Mouse (Mus musculus) frontal cortex, postnatal 14 days (tissue): Measurements from ENCODE around the gene Lmbr1.
A peak's percentile ranks its signal among the peaks of the same experiment; 100 is the strongest.
"Not testable (repeated sequence)": the region's sequence is repeated elsewhere in the genome, so short reads cannot be mapped to it uniquely, and the experiment has no call there.

Experiments
- DNase-seq, 2 experiments: peaks; one replicate each; pipeline ENCODE4 v3.0.0; 2022; ENCODE audit warnings: low spot score in 2 of 2

Gene Lmbr1

GRCm38 (mm10) chr5:29378298-29379036 is at the start of gene Lmbr1:
Gene Lmbr1 (minus strand): TSS chr5:29378390.
- peak; percentile 85 to 92 for DNase-seq

DNA sequence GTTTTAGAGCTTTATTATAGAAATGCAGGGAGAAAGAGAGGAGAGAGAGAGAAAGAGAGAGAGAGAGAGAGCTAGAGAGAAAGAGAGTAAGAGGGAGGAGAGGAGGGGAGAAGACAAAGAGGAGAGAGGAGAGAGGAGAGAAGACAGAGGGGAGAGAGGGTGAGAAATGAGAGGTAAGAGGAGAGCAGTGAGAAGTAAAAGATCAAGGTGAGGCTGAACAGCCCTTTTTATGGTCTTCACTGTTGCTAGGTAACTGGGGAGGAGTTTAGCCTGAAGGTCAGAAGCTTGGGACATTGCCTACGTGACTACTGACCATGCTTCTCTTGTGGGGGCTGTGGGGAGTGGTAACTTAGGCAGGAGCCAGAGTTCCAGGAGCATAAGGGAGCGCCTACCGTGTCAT is 45.1 kb upstream of the Lmbr1 start:
- DNase-seq = not testable (repeated sequence)

DNA sequence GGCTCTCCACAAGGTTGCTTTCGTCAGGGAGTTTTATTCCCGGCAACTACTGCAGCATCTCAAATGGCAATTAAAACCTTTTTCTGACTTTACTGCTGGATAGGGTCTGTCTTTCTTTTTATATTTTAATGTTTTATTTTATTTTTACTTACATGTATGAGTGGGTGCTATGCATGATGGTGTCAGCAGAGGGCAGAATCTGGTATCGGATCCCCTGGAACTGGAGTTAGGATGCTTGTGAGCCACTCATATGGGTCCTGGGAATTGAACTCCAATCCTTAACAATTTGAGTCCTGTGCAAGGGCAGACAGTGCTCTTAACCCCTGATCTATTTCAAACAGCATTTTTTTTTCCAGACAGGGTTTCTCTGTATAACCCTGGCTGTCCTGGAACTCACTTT is 34.9 kb upstream of the Lmbr1 start:
- DNase-seq = no peak

DNA sequence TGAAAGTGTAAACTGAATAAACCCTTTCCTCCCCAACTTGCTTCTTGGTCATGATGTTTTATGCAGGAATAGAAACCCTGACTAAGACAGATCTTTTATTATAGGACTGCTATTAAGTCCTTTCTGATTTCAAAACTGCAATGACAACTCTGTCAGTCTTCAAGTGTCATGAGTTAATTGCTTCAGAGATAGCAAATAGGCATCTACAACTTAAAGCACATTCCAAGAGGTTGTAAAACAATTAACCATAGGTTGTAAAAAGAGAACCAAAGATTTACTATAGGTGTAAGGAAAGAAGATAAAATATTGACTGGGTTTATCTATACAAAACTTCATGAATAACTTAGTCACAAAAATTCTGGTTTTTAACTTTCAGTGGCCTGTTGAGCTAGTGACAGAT is 32.7 kb upstream of the Lmbr1 start:
- no peak for DNase-seq

- no peak for DNase-seq
Measured at GRCm38 (mm10) chr5:29398427-29398826, 20.2 kb upstream of the Lmbr1 start.

DNA sequence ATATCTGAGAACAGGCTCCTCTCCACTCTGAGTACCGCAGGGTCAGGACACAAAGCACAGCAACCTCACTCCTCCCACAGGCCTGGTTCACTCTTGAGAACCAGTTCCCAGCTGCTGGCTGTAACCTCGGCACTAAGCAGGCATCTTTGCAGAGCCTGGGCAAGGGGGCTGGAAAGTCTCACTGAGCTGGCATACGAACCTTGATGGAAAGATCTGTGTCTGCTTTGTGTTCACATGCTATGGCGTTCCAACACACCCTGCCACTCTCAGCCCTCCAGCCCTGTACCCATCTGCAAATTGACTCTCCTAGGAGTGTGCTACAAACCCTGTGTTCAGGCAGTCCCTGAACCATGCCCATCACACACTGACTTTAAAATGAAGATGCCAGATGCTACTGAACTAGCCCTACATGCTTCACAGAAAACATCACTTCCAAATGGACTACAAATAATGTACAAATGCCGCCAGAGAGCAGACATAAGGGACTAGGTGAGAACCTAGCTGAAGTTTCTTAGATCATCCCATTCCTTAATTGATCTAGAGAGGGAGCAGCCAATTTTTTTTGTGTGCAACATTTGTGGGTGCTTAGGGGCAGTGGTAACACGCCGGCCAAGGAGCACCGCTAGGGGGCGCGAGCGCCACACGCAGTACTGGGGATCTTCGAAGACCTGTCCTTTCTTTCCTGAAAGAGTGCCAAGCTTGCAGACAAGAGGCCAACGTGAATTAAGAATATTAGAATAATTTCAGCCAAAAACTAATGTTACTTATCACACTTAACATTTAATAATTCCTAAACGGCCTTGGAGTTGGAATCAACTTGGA is 11.0 kb upstream of the Lmbr1 start:
- DNase-seq = peak; percentile 18 to 64

DNA sequence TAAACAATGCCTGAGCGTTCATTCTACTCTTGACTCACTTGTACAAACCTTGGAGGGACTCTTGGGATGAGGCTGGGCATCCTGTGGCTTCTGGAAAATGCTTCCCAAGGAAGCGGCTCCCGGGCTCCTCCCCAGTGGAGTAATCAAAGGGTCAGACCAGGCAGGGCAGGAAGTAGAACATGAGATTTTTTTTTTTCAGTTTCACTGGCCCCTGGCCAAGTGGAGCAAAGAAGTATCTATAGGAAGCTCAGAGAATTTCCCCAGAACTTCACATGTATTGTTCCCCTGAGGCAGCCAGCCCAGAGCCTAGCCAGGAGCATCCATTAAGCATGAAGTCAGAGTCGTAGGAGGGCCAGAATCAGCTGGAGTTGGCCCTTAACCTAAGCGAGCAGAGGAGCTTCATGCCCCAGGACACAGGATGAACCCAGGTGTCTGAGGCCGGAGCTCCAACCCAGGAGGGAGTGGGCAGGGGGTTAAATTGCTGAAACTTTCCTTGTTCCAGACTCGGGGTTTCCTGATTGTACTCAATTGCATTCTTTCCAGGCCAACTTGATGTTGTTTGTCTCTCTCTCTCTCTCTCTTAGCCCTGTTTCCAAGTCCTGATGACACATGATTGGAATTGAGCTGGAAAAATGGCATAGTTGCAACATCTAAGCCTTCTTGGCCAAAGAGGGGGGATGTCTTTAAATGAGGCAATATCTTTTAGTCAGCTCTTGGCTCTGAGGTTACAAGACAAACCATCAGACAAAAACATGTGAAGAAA is 10.2 kb upstream of the Lmbr1 start:
- no peak for DNase-seq

DNA sequence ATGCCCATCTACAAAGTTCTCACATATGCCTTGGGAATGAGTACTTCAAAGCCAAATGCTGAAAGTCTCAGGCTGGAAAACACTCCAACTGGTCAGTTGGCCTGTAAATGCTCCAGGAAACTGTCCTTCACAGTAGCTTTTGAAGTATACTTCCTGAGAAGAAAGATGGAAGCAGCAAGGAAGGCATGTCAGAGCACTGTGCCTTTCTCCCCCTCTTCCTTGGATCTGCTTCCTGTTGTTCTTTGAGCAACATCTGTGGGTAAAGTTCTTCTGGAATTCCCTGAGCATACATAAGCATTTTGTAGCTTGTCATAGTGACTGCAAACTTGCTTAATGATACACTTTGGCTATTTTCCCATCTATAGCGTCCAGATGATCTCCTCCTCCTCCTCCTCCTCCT is 9.4 kb upstream of the Lmbr1 start:
- no peak for DNase-seq

GRCm38 (mm10) chr5:29382776-29383175 is 4.6 kb upstream of the Lmbr1 start:
- DNase-seq = no peak

GRCm38 (mm10) chr5:29380091-29380490 is 1.9 kb upstream of the Lmbr1 start:
- no peak for DNase-seq

DNA sequence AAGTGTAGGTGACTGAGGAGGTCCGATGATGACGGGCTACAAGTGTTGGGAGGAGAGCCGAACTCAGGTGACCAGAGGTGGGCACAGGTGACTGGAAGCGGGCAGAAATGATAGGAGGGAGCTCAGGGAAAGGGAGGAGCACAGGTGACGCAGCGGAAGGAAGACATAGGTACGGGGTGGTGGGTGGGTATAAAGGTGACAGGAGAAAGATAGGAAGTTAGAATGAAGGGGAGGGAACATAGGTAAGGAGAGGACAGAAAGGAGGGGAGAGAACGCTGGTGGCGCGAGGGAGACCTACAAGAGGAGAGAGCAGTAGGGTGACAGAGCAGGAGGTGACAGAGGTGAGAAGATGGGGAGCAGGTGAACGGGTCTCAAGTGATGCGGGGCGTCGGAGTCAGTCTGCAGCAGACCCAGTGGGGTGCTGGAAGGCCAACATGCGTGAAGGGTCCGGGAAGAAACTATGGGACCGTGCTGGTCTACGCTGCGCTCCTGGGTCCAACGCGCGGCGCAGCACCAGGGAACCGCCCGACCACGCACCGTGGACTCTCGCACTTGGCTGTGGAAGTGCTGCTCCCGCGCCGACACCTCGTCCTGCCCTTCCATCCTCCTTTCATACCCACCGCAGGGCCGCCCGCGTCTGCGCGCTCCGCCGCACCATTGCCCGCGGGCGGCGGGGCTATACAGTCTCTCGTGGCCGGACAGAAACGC is 446 bp downstream of the Lmbr1 start:
- DNase-seq = peak; percentile 13 to 15

DNA sequence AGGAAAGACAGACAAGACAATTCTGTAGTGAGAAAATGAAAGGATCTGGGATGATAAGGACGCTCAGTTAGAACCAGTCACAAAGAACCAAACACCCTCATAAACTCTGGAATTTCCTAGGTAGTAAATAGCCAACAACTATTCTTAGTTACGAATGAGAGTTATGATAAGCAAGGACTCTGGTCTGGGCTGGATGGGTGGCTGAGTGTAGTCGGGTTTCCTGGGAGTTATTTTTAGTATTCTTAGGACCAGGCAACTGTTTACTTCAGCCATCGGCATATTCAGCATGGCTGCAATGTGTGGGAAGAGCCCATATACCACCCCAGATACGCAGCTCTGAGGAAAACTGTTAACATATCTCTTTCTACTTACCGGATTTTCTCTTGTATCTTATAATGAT is 14.7 kb downstream of the Lmbr1 start:
- no peak for DNase-seq

DNA sequence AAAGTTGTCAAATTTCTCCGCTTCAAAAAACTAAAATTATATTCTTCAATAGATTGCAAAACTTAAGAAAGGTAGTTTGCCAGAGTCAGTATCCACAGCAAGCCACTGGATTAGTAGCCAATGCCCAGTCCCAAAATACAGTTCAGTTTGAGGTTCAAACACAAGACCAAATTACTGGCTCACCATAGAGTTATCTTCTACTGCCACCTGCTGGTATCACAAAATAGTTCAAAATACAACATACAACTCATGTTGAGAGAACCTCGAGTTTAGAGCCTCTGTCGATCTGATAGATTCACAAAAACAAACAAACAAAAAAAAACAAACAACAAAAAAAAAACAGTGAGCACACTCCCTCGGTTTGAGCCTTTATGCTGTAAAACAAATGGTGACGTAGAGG is 42.4 kb downstream of the Lmbr1 start:
- no peak for DNase-seq

DNA sequence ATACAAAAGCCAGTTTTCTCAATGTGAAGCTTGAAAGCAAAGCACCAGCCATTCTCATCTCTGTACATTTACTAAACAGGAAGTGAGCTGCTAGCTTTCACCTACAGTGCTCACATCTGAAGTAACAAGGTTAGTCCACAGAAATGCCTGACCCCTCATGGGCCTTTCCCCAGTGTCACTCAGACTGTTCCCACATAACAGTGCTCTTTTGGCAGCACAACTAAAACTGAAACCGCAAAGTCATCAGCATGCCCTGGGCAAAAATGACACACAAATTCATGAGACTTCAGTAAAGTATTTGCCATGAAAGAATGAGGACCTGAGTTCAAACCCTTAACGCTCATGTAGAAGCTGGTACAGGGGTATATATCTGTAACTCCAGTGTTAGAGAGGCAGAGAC is 55.7 kb downstream of the Lmbr1 start:
- no peak for DNase-seq

DNA sequence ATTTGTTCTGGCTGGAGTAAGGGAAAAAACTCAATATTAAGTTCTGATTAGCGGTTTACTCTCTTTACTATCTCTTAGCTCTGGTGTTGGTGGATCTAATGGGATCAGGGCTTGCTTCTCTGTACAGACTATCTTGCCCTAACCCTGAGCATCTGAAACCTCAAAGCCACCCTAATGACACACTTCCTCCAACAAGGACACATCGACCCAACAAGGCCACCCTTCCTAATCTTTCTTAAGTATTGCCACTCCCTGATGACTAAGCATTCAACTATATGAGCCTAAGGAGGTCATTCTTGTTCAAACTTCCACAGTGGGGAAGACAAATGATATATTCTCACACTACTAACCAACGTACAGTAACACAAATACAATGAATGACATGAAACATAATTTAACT is 69.0 kb downstream of the Lmbr1 start:
- no peak for DNase-seq

GRCm38 (mm10) chr5:29293194-29293593 is 85.0 kb downstream of the Lmbr1 start:
- DNase-seq = peak in 1 of 2 experiments; percentile 58

DNA sequence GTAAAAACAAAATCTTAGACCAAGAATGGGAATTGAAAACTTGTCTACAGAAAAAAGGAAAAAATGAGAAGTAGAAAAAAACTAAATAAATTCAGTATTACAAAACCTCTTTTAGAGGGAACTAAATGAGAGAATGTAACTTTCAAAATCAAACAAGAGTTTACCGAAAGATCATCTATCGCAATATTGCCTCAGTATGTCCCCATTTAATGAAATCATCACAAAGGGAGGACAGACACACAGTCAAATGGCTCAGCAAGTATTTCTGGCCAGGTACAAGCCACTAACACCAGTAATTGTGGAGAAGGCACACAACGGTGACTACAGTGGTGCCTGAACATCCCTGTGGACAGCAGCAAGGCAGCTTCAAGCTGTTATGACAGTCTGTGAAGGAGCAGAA is 88.1 kb downstream of the Lmbr1 start:
- no peak for DNase-seq

DNA sequence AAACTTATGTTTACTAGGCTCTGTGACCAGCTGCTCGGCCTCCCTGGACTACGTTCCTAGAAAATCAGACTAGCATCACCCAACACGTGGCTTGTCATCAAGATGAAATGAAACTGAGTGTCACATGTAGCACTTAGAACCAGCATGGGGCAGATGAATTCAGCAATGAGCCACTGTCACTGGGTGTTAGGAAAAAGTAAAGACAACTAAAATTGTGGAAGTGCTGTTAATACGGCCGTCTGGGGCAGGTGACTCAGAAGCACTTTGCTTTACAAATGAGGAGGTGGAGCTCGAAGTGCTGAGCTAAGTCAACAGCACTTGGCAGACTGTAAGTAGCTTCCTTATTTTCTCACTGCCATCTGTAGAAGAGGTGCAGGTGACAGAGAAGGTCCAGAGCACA is 88.5 kb downstream of the Lmbr1 start:
- no peak for DNase-seq

DNA sequence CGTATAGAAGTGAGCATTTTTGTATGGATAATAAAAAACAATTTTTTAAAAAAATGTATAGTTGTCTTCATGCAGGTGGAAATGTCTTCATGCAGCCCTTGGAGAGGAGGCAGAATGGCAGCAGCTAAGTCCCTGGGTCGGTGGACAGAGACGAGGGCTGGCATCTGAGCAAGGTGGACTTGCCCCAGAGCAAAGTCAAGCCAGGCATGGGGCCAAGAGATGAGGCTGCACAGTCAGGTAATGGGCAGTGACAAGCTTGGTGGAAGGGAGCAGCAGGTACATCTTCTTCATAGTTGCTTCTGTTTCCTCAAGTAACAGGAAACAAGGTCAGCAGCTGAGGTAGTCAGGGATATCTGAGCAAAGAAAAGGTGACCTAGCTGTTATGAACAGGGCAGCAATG is 97.1 kb downstream of the Lmbr1 start:
- no peak for DNase-seq

GRCm38 (mm10) chr5:29274746-29275145 is 103.4 kb downstream of the Lmbr1 start:
- DNase-seq = no peak

- no peak for DNase-seq
Measured at GRCm38 (mm10) chr5:29273426-29273825, 104.8 kb downstream of the Lmbr1 start.

GRCm38 (mm10) chr5:29270879-29271278 is 107.3 kb downstream of the Lmbr1 start:
- DNase-seq = no peak
